Mouse (Mus musculus): Measurements from ENCODE around the gene Gm9747.
A peak's percentile ranks its signal among the peaks of the same experiment; 100 is the strongest.

Gm9747 gene

GRCm38 (mm10) chr1:82258331-82258730, 25.4 kb downstream of the Gm9747 start:
- no peak for DNase-seq

GRCm38 (mm10) chr1:82260055-82260454, 27.1 kb downstream of the Gm9747 start:
- no peak for DNase-seq

- peak; percentile 83 for DNase-seq
Observed at GRCm38 (mm10) chr1:82261053-82261618, 28.2 kb downstream of the Gm9747 start.

GRCm38 (mm10) chr1:82261638-82262037, 28.7 kb downstream of the Gm9747 start:
- DNase-seq: no peak

GRCm38 (mm10) chr1:82262331-82262730, 29.4 kb downstream of the Gm9747 start:
- DNase-seq: no peak

- DNase-seq: no peak
Observed at GRCm38 (mm10) chr1:82267547-82267946, 34.6 kb downstream of the Gm9747 start.

GRCm38 (mm10) chr1:82272231-82272630, 39.3 kb downstream of the Gm9747 start:
- DNase-seq: peak; percentile 81

GRCm38 (mm10) chr1:82273529-82273928, 40.6 kb downstream of the Gm9747 start:
- peak; percentile 37 for DNase-seq

- DNase-seq: no peak
Observed at GRCm38 (mm10) chr1:82274361-82274760, 41.4 kb downstream of the Gm9747 start.

- DNase-seq: no peak
Observed at GRCm38 (mm10) chr1:82279768-82280167, 46.9 kb downstream of the Gm9747 start.

- no peak for DNase-seq
Observed at GRCm38 (mm10) chr1:82281823-82282222, 48.9 kb downstream of the Gm9747 start.

GRCm38 (mm10) chr1:82282992-82283611, 50.2 kb downstream of the Gm9747 start:
- DNase-seq: peak; percentile 97

- peak; percentile 64 for DNase-seq
Observed at GRCm38 (mm10) chr1:82283901-82284301, 51.0 kb downstream of the Gm9747 start.

- peak; percentile 36 for DNase-seq
Observed at GRCm38 (mm10) chr1:82284403-82284802, 51.5 kb downstream of the Gm9747 start.
